Mouse (Mus musculus): ENCODE data around the gene Pdha1.

Pdha1 gene

GRCm38 (mm10) chrX:160137861-160138717 is at the start of gene Pdha1:
Pdha1 (minus strand) TSS chrX:160138413.
- peak; percentile 76 for DNase-seq

GRCm38 (mm10) chrX:160179032-160179431 is 40.8 kb upstream of the Pdha1 start:
- peak; percentile 2 for DNase-seq

GRCm38 (mm10) chrX:160170150-160170549 is 31.9 kb upstream of the Pdha1 start:
- DNase-seq: peak; percentile 62

GRCm38 (mm10) chrX:160166246-160166985 is 28.2 kb upstream of the Pdha1 start:
- DNase-seq: no peak

- no peak for DNase-seq
These were observed 26.0 kb upstream of the Pdha1 start for GRCm38 (mm10) chrX:160164259-160164658.

GRCm38 (mm10) chrX:160153147-160153815 is 15.1 kb upstream of the Pdha1 start:
- peak; percentile 15 for DNase-seq

GRCm38 (mm10) chrX:160148859-160149258 is 10.6 kb upstream of the Pdha1 start:
- DNase-seq: no peak

GRCm38 (mm10) chrX:160147406-160147805 is 9.2 kb upstream of the Pdha1 start:
- DNase-seq: no peak

GRCm38 (mm10) chrX:160146806-160147205 is 8.6 kb upstream of the Pdha1 start:
- no peak for DNase-seq

GRCm38 (mm10) chrX:160137177-160137860 is 894 bp downstream of the Pdha1 start:
- DNase-seq: no peak

- DNase-seq: no peak
These were observed 2.1 kb downstream of the Pdha1 start for GRCm38 (mm10) chrX:160136153-160136552.

- DNase-seq: no peak
These were observed 2.5 kb downstream of the Pdha1 start for GRCm38 (mm10) chrX:160135719-160136118.

GRCm38 (mm10) chrX:160134136-160134843 is 3.9 kb downstream of the Pdha1 start:
- DNase-seq: no peak

GRCm38 (mm10) chrX:160116658-160117057 is 21.6 kb downstream of the Pdha1 start:
- DNase-seq: peak; percentile 71

GRCm38 (mm10) chrX:160116074-160116473 is 22.1 kb downstream of the Pdha1 start:
- no peak for DNase-seq

- no peak for DNase-seq
These were observed 24.4 kb downstream of the Pdha1 start for GRCm38 (mm10) chrX:160113777-160114176.

- no peak for DNase-seq
These were observed 30.4 kb downstream of the Pdha1 start for GRCm38 (mm10) chrX:160107817-160108216.

GRCm38 (mm10) chrX:160091973-160092372 is 46.2 kb downstream of the Pdha1 start:
- DNase-seq: no peak

Measured in right cerebral cortex, postnatal 4 days (tissue).